Mouse (Mus musculus): ENCODE measurements at regions not wholly inside any gene's neighbourhood (a gene's known extent, or its start where the extent isn't known, plus 50 kb on each side); places are given as distances from the start of the nearest gene placed in this dataset.

- TF ChIP-seq POLR2A (IDR thresholded peaks at IDR 0.05; ENCODE audit: insufficient read depth, low read length) (no peak), CTCF (IDR thresholded peaks at IDR 0.05; ENCODE audit: low read depth, low read length) (peak; percentile 9)
These were observed 64.6 kb upstream of the Osbpl8 start for GRCm38 (mm10) chr10:111099812-111100464.

Data from ES-Bruce4 (cell line).